Mouse (Mus musculus) embryonic facial prominence, embryonic 10.5 days (tissue): ENCODE measurements at regions not wholly inside any gene's neighbourhood (a gene's known extent, or its start where the extent isn't known, plus 50 kb on each side); places are given as distances from the start of the nearest gene placed in this dataset.

Experiments
- DNase-seq: peaks from one replicate; pipeline ENCODE4 v3.0.0-alpha.2; 2017; ENCODE audit warnings: low spot score
- H3K27ac ChIP-seq: fragments of 300-500 bp; sonication (generic); replicated peaks from 2 replicates; pipeline ENCODE4 v1.5.1; 2016; ENCODE audit warnings: mild to moderate bottlenecking
- H3K27me3 ChIP-seq: fragments of 300-500 bp; sonication (generic); replicated peaks from 2 replicates; pipeline ENCODE4 v1.6.1; 2016; ENCODE audit warnings: low read depth, mild to moderate bottlenecking; ENCODE audit not compliant: poor library complexity, severe bottlenecking
- H3K36me3 ChIP-seq: fragments of 300-500 bp; sonication (generic); replicated peaks from 2 replicates; pipeline ENCODE4 v1.6.1; 2016; ENCODE audit warnings: mild to moderate bottlenecking, moderate library complexity
- H3K4me1 ChIP-seq: fragments of 300-500 bp; sonication (generic); 2 replicates; pipeline ENCODE4 v1.6.1; 2016
- H3K4me3 ChIP-seq: fragments of 300-500 bp; sonication (generic); 2 replicates; pipeline ENCODE4 v1.5.1; 2016; ENCODE audit warnings: mild to moderate bottlenecking, moderate library complexity
- H3K9me3 ChIP-seq: fragments of 300-500 bp; sonication (generic); 2 replicates; pipeline ENCODE4 v1.6.1; 2016; ENCODE audit warnings: mild to moderate bottlenecking
- WGBS: fragments of 180-500 bp; shearing (Covaris S2); methylation state at CpG from one replicate; pipeline ENCODE4 v1.1.7; 2016; 5-methylcytosine and 5-hydroxymethylcytosine counted together

- DNase-seq, result no peak
- no peaks in the 10 kb centered on the region for H3K4me1 ChIP-seq
- no peaks in the 10 kb centered on the region for H3K36me3 ChIP-seq
- no peak overlapping the region for H3K27ac ChIP-seq
- 92% methylated on average over 4 of the region's 4 CpGs for WGBS
- no peaks in the 10 kb centered on the region for H3K27me3 ChIP-seq
- no peak overlapping the region for H3K4me3 ChIP-seq
- H3K9me3 ChIP-seq, result no peaks in the 10 kb centered on the region
These were observed 131.1 kb upstream of the Reg3g start for GRCm38 (mm10) chr6:78599751-78600150.

- no peak for DNase-seq
- Histone ChIP-seq H3K4me1 (no peaks in the 10 kb centered on the region), H3K27me3 (no peaks in the 10 kb centered on the region), H3K9me3 (no peaks in the 10 kb centered on the region), H3K36me3 (no peaks in the 10 kb centered on the region), H3K4me3 (no peak overlapping the region), H3K27ac (no peak overlapping the region)
- 93% methylated on average over 4 of the region's 4 CpGs for WGBS
These were observed 101.4 kb upstream of the Reg3g start for GRCm38 (mm10) chr6:78570000-78570597.

- 0 out of 2 replicates have a peak, but pooled peaks cover 5% of the 10 kb centered on the region for H3K4me1 ChIP-seq
- WGBS, result 64% methylated on average over 11 of the region's 11 CpGs
- no peak for DNase-seq
- H3K27me3 ChIP-seq, result no peaks in the 10 kb centered on the region
- H3K4me3 ChIP-seq, result no peak overlapping the region
- H3K36me3 ChIP-seq, result no peaks in the 10 kb centered on the region
- no peaks in the 10 kb centered on the region for H3K9me3 ChIP-seq
- H3K27ac ChIP-seq, result no peak overlapping the region
These were observed 84.5 kb upstream of the Reg3g start for GRCm38 (mm10) chr6:78553008-78553698.

- 44% methylated on average over 5 of the region's 5 CpGs for WGBS
- DNase-seq, result no peak
- H3K4me1 ChIP-seq, result 0 out of 2 replicates have a peak, but pooled peaks cover 5% of the 10 kb centered on the region
- no peaks in the 10 kb centered on the region for H3K27me3 ChIP-seq
- no peaks in the 10 kb centered on the region for H3K9me3 ChIP-seq
- H3K36me3 ChIP-seq, result no peaks in the 10 kb centered on the region
- H3K27ac ChIP-seq, result no peak overlapping the region
- H3K4me3 ChIP-seq, result no peak overlapping the region
These were observed 83.7 kb upstream of the Reg3g start for GRCm38 (mm10) chr6:78552353-78552698.

GRCm38 (mm10) chr6:78551666-78552352, 83.1 kb upstream of the Reg3g start:
- 52% methylated on average over 8 of the region's 8 CpGs for WGBS
- Histone ChIP-seq H3K27me3 (no peaks in the 10 kb centered on the region), H3K4me3 (no peak overlapping the region), H3K4me1 (0 out of 2 replicates have a peak, but pooled peaks cover 5% of the 10 kb centered on the region), H3K27ac (no peak overlapping the region), H3K9me3 (no peaks in the 10 kb centered on the region), H3K36me3 (no peaks in the 10 kb centered on the region)
- DNase-seq, result no peak

GRCm38 (mm10) chr6:78548476-78548875, 79.8 kb upstream of the Reg3g start:
- no peak overlapping the region for H3K4me3 ChIP-seq
- DNase-seq, result no peak
- H3K4me1 ChIP-seq, result 0 out of 2 replicates have a peak, but pooled peaks cover 5% of the 10 kb centered on the region
- H3K27ac ChIP-seq, result no peak overlapping the region
- no peaks in the 10 kb centered on the region for H3K36me3 ChIP-seq
- no peaks in the 10 kb centered on the region for H3K27me3 ChIP-seq
- H3K9me3 ChIP-seq, result no peaks in the 10 kb centered on the region
- WGBS, result 89% methylated on average over 4 of the region's 4 CpGs

GRCm38 (mm10) chr6:78547721-78548120, 79.0 kb upstream of the Reg3g start:
- no peaks in the 10 kb centered on the region for H3K9me3 ChIP-seq
- 80% methylated on average over 1 of the region's 1 CpGs for WGBS
- H3K36me3 ChIP-seq, result no peaks in the 10 kb centered on the region
- no peak overlapping the region for H3K4me3 ChIP-seq
- 0 out of 2 replicates have a peak, but pooled peaks cover 5% of the 10 kb centered on the region for H3K4me1 ChIP-seq
- no peak for DNase-seq
- no peaks in the 10 kb centered on the region for H3K27me3 ChIP-seq
- H3K27ac ChIP-seq, result no peak overlapping the region

- Histone ChIP-seq H3K4me1 (no peaks in the 10 kb centered on the region), H3K9me3 (no peaks in the 10 kb centered on the region), H3K27me3 (no peaks in the 10 kb centered on the region), H3K36me3 (no peaks in the 10 kb centered on the region), H3K4me3 (no peak overlapping the region), H3K27ac (no peak overlapping the region)
- DNase-seq, result peak; percentile 68
- 17% methylated on average over 2 of the region's 2 CpGs for whole genome bisulfite sequencing
These were observed 75.6 kb upstream of the Reg3g start for GRCm38 (mm10) chr6:78544238-78544637.

GRCm38 (mm10) chr6:78537476-78537875, 68.8 kb upstream of the Reg3g start:
- DNase-seq, result no peak
- Histone ChIP-seq H3K9me3 (no peaks in the 10 kb centered on the region), H3K27ac (no peak overlapping the region), H3K36me3 (no peaks in the 10 kb centered on the region), H3K27me3 (no peaks in the 10 kb centered on the region), H3K4me3 (no peak overlapping the region), H3K4me1 (no peaks in the 10 kb centered on the region)
- WGBS, result 87% methylated on average over 1 of the region's 1 CpGs

GRCm38 (mm10) chr6:78526986-78527762, 58.5 kb upstream of the Reg3g start:
- Histone ChIP-seq H3K4me1 (no peaks in the 10 kb centered on the region), H3K27ac (no peak overlapping the region), H3K36me3 (no peaks in the 10 kb centered on the region), H3K4me3 (no peak overlapping the region), H3K9me3 (no peaks in the 10 kb centered on the region), H3K27me3 (no peaks in the 10 kb centered on the region)
- whole genome bisulfite sequencing, result 77% methylated on average over 4 of the region's 4 CpGs
- DNase-seq, result no peak
